Mouse (Mus musculus): ENCODE data around the gene Prph2. TPM values are rescaled to one million over a fixed set of nuclear protein-coding genes. Genes with fewer than 3 reads are reported as not detected.
A peak's percentile ranks its signal among the peaks of the same experiment; 100 is the strongest.

Gene Prph2
- total RNA-seq (2022), result not detected

DNA sequence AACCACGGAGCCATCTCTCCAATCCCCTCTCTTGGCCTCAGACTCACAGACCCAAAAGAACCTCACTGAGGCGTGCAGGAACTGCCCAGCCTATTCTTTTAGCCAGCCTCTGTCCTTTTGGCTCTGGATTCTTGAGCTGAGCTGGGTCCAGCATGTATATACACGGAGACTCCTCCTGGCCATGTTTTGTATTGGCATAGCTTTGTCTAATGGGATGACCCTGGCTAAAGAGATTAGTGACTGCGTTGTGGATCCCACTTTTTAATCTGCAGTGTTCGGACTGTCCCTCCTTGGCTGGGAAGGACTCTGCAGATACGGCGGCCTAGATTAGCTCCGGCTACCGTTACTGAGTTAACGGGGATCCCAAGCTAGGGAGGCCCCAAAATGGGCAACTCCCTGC is at the start of gene Prph2:
TSS of gene Prph2 (plus strand) at position 274 of the 400 bp plus-strand sequence.
- DNase-seq (ENCODE audit: low spot score in 2 of 2), result no peak

- no peak for DNase-seq (ENCODE audit: low spot score in 2 of 2)
These were observed 45.6 kb upstream of the Prph2 start for GRCm38 (mm10) chr17:46864566-46865195.

GRCm38 (mm10) chr17:46866836-46867235 is 43.4 kb upstream of the Prph2 start:
- no peak for DNase-seq (ENCODE audit: low spot score in 2 of 2)

GRCm38 (mm10) chr17:46870204-46870798 is 40.0 kb upstream of the Prph2 start:
- DNase-seq (ENCODE audit: low spot score in 2 of 2), result no peak

GRCm38 (mm10) chr17:46870913-46871312 is 39.3 kb upstream of the Prph2 start:
- no peak for DNase-seq (ENCODE audit: low spot score in 2 of 2)

GRCm38 (mm10) chr17:46872806-46873205 is 37.5 kb upstream of the Prph2 start:
- no peak for DNase-seq (ENCODE audit: low spot score in 2 of 2)

GRCm38 (mm10) chr17:46874133-46874532 is 36.1 kb upstream of the Prph2 start:
- DNase-seq (ENCODE audit: low spot score in 2 of 2), result no peak

DNA sequence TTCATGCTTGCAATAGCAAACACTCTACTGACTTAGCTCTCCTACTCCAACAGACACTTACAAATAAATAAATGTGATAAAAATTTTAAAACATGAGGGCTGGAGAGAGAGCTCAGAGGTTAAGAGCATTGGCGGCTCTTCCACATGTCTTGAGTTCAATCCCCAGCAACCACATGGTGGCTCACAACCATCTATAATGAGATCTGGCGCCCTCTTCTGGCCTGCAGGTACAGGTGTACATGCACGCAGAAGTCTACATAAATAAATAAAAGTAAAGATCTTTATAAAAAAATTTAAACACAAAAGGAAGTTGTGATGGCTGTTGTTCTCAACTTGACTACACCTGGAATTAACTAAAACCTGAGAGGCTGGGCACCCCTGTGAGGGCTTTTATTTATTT is 34.6 kb upstream of the Prph2 start:
- no peak for DNase-seq (ENCODE audit: low spot score in 2 of 2)

DNA sequence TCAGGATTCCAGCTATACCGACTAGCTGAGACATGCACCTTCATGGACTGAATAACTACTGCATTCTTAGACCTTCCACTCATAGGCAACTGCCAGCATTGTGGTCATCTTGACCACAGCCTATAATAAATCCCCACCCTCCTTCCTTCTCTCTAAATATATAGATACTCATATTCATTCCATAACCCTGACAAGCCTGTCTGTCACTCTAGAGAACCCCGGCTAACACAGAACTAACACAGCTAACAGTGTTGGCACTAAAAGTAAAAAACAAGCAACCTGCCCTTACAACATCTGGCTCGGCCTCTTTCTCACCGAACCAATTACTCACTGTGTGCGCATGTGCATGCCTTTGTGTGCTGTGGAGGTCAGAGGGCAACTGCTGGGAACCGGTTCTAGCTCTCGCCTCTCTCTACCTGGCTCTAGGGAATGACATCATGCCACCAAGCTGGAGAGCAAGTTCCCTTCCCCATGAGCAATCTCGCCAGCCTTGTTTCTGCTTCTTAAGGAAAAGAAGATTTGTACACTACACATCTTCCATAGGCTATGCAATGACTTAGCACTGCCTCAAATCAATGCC is 33.8 kb upstream of the Prph2 start:
- DNase-seq (ENCODE audit: low spot score in 2 of 2), result no peak

DNA sequence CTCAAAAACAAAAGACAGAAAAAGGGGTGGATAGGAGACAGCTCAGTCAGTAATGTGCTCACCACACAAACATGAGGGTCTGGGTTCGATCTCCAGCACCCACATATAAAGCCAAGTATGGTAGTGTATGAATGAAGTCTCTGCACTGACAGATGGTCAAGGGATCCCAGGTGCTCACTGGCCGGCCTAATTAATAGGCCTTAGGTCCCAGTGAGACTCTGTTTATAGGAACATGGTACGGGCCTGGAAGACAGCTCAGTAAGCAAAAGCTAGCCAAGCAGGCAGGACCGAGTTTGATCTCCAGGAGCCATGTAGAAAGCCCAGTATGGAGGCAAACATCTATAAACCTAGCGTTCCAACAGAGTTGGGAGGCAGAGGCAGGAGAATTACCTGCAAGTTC is 33.2 kb upstream of the Prph2 start:
- DNase-seq (ENCODE audit: low spot score in 2 of 2), result no peak

DNA sequence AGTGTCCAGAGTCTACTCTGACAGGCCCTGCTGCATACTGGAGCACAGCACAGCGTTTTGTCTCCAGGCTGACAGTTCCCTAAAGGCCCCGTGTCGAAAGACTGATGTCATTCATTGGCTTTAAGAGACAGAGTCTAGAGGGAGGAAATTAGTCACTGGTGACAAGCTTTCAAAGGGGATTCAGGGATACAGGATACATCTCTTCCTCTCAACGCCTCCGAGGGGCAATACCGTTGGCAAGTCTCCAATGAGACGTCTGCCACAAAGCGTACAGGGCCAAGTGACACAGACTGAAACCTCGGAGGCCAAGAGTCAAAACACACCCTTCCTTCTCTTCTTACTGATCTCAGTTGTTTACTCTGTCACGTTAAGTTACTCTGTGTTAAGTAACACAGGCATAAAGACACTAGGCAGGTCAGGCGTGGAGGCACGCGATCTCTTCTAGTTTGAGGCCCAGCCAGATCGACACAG is 30.4 kb upstream of the Prph2 start:
- peak; percentile 53 to 58 for DNase-seq (ENCODE audit: low spot score in 2 of 2)

GRCm38 (mm10) chr17:46880322-46880721 is 29.9 kb upstream of the Prph2 start:
- DNase-seq (ENCODE audit: low spot score in 2 of 2), result no peak

GRCm38 (mm10) chr17:46881728-46882127 is 28.5 kb upstream of the Prph2 start:
- DNase-seq (ENCODE audit: low spot score in 2 of 2), result no peak

- no peak for DNase-seq (ENCODE audit: low spot score in 2 of 2)
These were observed 27.2 kb upstream of the Prph2 start for GRCm38 (mm10) chr17:46883107-46883506.

- no peak for DNase-seq (ENCODE audit: low spot score in 2 of 2)
These were observed 25.5 kb upstream of the Prph2 start for GRCm38 (mm10) chr17:46884766-46885165.

DNA sequence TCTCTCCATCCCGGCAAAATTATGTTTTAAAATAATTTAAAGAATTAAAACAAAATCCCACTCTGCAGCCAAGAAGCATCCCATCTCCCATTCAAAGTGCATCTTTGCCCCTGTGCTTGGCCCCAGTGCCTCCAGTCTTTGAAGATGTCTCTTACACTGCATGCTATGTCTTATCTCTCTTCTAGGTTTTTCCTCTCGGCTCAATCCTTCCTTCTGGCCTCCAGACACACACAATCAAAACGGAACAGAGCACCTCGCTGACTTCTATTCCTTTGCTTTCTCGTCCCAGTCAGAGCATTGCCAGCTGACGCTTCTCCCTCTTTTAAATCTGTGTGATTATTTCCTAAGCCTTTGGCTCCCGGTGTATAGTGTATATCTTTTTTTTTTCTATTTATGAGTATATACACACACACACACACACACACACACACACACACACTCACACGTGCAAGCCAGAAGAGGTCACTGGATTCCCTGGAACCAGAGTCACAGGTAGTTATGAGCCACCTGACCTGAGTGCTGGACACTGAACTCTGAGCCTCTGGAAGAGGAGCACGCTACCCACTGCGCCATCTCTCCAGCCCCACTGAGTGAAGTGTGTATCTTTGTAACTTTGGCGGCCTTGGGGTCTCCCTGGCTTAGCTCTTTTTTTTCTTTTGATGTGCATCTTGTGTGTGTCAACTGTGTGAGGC is 24.9 kb upstream of the Prph2 start:
- no peak for DNase-seq (ENCODE audit: low spot score in 2 of 2)

- DNase-seq (ENCODE audit: low spot score in 2 of 2), result no peak
These were observed 24.2 kb upstream of the Prph2 start for GRCm38 (mm10) chr17:46885910-46886643.

DNA sequence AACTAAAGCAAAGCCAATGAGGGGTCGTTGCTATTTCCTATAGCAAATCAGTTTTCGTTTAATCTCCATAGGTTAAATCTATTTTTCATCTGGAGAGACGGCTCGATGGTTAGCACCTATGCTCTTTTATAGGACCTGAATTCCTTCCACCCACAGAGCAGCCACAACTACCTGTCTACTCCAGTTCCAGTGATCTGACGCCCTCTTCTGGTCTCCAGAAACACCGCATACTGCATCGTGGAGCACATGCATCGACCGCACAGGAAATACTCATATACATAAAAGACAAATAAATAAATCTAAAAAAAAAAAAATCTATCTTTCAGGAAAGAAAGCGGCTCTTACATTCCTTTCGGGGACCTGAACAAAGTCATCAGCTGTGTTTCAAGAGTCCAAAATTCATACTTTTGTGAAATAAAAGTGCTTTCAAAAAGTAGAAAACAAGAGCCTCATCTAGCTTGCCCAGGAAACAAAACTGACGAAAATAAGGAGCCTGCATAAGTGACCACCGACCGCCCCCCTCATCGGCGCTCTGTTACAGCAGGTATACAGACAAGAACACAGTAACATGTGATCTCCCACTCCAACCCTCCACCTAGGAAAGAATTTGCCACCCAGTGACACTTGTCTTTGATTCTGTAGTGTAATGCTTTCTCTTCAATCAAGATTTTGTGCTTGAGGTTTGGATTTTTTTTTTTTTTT is 21.6 kb upstream of the Prph2 start:
- DNase-seq (ENCODE audit: low spot score in 2 of 2), result peak in 1 of 2 experiments; percentile 24

GRCm38 (mm10) chr17:46889450-46890084 is 20.7 kb upstream of the Prph2 start:
- peak; percentile 68 to 76 for DNase-seq (ENCODE audit: low spot score in 2 of 2)

- DNase-seq (ENCODE audit: low spot score in 2 of 2), result peak; percentile 89 to 95
These were observed 20.0 kb upstream of the Prph2 start, which contains the start of gene Tbcc for GRCm38 (mm10) chr17:46890116-46890815. Gene Tbcc (plus strand): TSS chr17:46890684.

All from gastrocnemius, adult 8-10 months (tissue).